Mouse (Mus musculus) embryonic fibroblast, embryonic 13.5 days (primary cell): Measurements from ENCODE around the gene Csf2ra. TPM values are rescaled to one million over a fixed set of nuclear protein-coding genes. Genes with fewer than 3 reads are reported as not detected.
"Not testable (repeated sequence)": the region's sequence is repeated elsewhere in the genome, so short reads cannot be mapped to it uniquely, and the experiment has no call there.

Experiments
- H3K27ac ChIP-seq: 2 replicates; pipeline ENCODE4 v1.5.1; 2012; ENCODE audit warnings: low read length, control low read depth, inconsistent platforms; ENCODE audit not compliant: insufficient read depth
- H3K4me1 ChIP-seq: 2 replicates; pipeline ENCODE4 v1.6.1; 2011; ENCODE audit warnings: low read length; ENCODE audit not compliant: control insufficient read depth, insufficient read depth
- H3K4me3 ChIP-seq: 2 replicates; pipeline ENCODE4 v1.5.1; 2011; ENCODE audit warnings: mild to moderate bottlenecking, control low read depth, low read length; ENCODE audit not compliant: insufficient read depth
- CTCF ChIP-seq: IDR thresholded peaks from 2 replicates; pipeline ENCODE4 v1.5.1; 2011; ENCODE audit warnings: mild to moderate bottlenecking, control low read depth, low read length, moderate library complexity, borderline replicate concordance; ENCODE audit not compliant: insufficient read depth
- POLR2A ChIP-seq: IDR thresholded peaks from 2 replicates; pipeline ENCODE4 v1.6.1; 2011; ENCODE audit warnings: low read depth, mild to moderate bottlenecking, control low read depth, low read length, moderate library complexity
- polyA plus RNA-seq: library from polyadenylated mRNA; stranded (reverse); fragments of >200 nt; gene quantifications from 2 replicates; pipeline ENCODE4 v1.2.4, GENCODE M21; 2011; ENCODE audit warnings: low read depth; ENCODE audit not compliant: missing spikeins, insufficient read length

Gene Csf2ra
- 15.4 and 22.2 TPM in 2 replicates for polyA plus RNA-seq

- H3K4me1 ChIP-seq, result no peaks in the 10 kb centered on the region
- peak within 1 kb of the TSS; percentile 31 for H3K4me3 ChIP-seq
- H3K27ac ChIP-seq, result no peak within 1 kb of the TSS
- TF ChIP-seq CTCF (no peak), POLR2A (no peak)
These were observed at the start of gene Csf2ra for GRCm38 (mm10) chr19:61227941-61228701. TSS of gene Csf2ra (minus strand) at chr19:61228429.

- no peaks in the 10 kb centered on the region for H3K4me1 ChIP-seq
- H3K4me3 ChIP-seq, result no peak overlapping the region
- no peak for TF ChIP-seq POLR2A
- no peak overlapping the region for H3K27ac ChIP-seq
These were observed 47.2 kb upstream of the Csf2ra start for GRCm38 (mm10) chr19:61275446-61275845.

- not testable (repeated sequence) for H3K27ac ChIP-seq, H3K4me3 ChIP-seq, H3K4me1 ChIP-seq
These were observed 40.9 kb upstream of the Csf2ra start for GRCm38 (mm10) chr19:61269141-61269540.

GRCm38 (mm10) chr19:61267141-61267540, 38.9 kb upstream of the Csf2ra start:
- Histone ChIP-seq H3K27ac (no peak overlapping the region), H3K4me1 (no peaks in the 10 kb centered on the region), H3K4me3 (no peak overlapping the region)
- no peak for TF ChIP-seq POLR2A
- no peak for TF ChIP-seq CTCF

GRCm38 (mm10) chr19:61266651-61267050, 38.4 kb upstream of the Csf2ra start:
- Histone ChIP-seq H3K4me1 (no peaks in the 10 kb centered on the region), H3K4me3 (no peak overlapping the region), H3K27ac (no peak overlapping the region)
- TF ChIP-seq CTCF (no peak), POLR2A (no peak)

- no peak for TF ChIP-seq CTCF
- no peak for TF ChIP-seq POLR2A
- no peak overlapping the region for H3K27ac ChIP-seq
- no peaks in the 10 kb centered on the region for H3K4me1 ChIP-seq
- no peak overlapping the region for H3K4me3 ChIP-seq
These were observed 38.0 kb upstream of the Csf2ra start for GRCm38 (mm10) chr19:61266246-61266615.

- TF ChIP-seq CTCF, result 0 out of 2 replicates have a peak, but pooled peaks have one; percentile 25
- TF ChIP-seq POLR2A, result no peak
- Histone ChIP-seq H3K4me1 (no peaks in the 10 kb centered on the region), H3K4me3 (no peak overlapping the region), H3K27ac (no peak overlapping the region)
These were observed 37.4 kb upstream of the Csf2ra start for GRCm38 (mm10) chr19:61265349-61266245.

GRCm38 (mm10) chr19:61264933-61265332, 36.7 kb upstream of the Csf2ra start:
- H3K27ac ChIP-seq, result no peak overlapping the region
- TF ChIP-seq POLR2A (no peak), CTCF (no peak)
- H3K4me1 ChIP-seq, result no peaks in the 10 kb centered on the region
- H3K4me3 ChIP-seq, result no peak overlapping the region

GRCm38 (mm10) chr19:61264227-61264626, 36.0 kb upstream of the Csf2ra start:
- Histone ChIP-seq H3K4me3 (no peak overlapping the region), H3K27ac (no peak overlapping the region), H3K4me1 (no peaks in the 10 kb centered on the region)
- TF ChIP-seq CTCF, result no peak
- no peak for TF ChIP-seq POLR2A

DNA sequence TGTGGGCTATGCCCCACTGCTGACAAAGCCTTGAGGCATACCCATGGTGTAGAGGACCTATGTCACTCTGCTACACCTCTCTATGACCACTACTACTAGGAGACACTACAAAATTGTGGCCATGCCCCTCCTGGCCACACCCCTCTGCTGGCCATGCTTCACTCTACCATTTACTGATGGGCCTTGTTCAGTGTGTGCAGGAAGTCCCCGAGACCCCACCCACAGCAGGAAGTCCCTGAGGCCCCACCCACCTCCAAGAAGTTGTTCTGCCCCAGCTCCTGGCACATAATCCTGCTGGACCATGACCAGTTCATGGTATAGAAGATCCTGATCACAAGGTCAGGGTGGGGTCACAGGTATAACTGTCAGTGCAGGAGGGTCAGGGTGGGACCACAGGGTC, 33.0 kb upstream of the Csf2ra start:
- H3K4me3 ChIP-seq, result no peak overlapping the region
- no peak overlapping the region for H3K27ac ChIP-seq
- no peaks in the 10 kb centered on the region for H3K4me1 ChIP-seq
- TF ChIP-seq CTCF (no peak), POLR2A (no peak)
